Mouse (Mus musculus) left cerebral cortex, postnatal 10 days (tissue): ENCODE results near the gene Cobl. TPM values are rescaled to one million over a fixed set of nuclear protein-coding genes. Genes with fewer than 3 reads are reported as not detected.

ENCODE experiments used
- DNase-seq, 2 experiments: peaks; one replicate each; pipeline ENCODE4 v3.0.0; 2021 to 2022; ENCODE audit warnings: low spot score in 2 of 2, mixed read lengths in 1 of 2; ENCODE audit errors: extremely low spot score in 1 of 2
- intact Hi-C: fragments of 180-260 bp; cut with DNase I; formaldehyde crosslinking; loops from one replicate; pipeline ENCODE4 v1.15.1; 2025
- total RNA-seq, 2 experiments: library from RNA; stranded (reverse); gene quantifications; 2 replicates each; pipeline ENCODE4 v1.2.3; 2021

Cobl gene
- total RNA-seq, 2 experiments from 2014 or later: 46.0 to 50.0 TPM

DNA sequence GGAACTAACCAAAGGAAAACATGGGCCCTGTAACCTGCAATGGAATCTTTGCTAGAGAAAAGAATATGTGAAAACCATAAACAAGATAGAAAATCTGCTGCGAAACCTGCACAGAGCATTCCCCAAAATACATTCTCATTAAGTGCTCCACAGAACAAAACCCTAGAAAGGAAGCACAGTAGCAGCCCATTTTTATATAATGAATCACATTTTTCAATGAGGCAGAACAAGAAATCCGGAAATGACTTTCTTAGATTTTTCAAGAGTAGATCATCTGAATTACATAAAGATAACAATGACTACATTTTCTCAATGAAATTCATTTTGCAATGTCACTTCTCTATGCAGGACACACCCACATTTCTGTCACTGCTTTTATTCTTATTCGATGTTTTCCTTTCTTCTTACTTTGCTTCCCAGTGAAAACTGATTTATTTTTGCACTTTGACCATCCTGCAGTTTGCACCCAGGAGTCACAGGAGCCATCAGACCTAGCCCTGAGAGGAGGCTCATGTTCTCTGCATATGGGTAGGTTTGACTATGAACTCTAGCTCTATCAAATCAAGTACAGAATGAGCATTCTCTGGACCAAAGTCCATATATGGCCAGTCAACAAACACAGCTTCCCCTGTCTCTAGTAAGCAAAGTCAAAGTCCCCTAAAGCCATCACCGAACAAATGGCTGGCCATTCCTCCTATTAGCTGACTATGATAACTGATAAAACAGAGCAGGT, 53.5 kb downstream of the Cobl start:
- no peak for DNase-seq
- intact Hi-C loops: no loop called here

DNA sequence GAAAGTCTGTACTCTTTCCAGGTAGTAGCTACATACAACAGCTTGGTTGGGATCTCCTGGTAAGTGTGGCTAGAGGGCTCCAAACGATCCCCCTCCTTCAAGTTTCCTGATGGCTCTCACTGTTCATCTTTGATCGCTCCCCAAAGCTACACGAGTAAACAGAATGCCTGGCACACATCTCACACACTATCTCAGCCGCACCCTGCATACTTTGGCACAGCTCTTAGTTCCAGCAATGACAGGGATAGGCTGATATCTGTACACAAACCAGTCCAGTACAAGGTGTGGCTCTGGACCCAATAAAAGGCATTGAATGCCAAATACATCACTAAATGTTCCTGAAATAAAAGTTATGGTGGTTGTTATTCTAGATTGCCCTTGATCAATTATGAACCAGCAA, 55.3 kb downstream of the Cobl start:
- intact Hi-C loops: no loop called here
- DNase-seq: no peak

- intact Hi-C loops: no loop called here
Measured at GRCm38 (mm10) chr11:12407834-12408233, 56.9 kb downstream of the Cobl start.

GRCm38 (mm10) chr11:12399903-12400302, 64.9 kb downstream of the Cobl start:
- intact Hi-C loops: loop anchor here (10.0 kb wide), 1 partner anchor 65 kb away; the partner anchor contains the start of gene Cobl
- DNase-seq: no peak

More at GRCm38 (mm10) chr11:12407834-12408233, 56.9 kb downstream of the Cobl start:
- DNase-seq: no peak

GRCm38 (mm10) chr11:12396196-12396595, 68.6 kb downstream of the Cobl start:
- intact Hi-C loops: loop anchor here (10.0 kb wide), 1 partner anchor 69 kb away; the partner anchor contains the start of gene Cobl

DNA sequence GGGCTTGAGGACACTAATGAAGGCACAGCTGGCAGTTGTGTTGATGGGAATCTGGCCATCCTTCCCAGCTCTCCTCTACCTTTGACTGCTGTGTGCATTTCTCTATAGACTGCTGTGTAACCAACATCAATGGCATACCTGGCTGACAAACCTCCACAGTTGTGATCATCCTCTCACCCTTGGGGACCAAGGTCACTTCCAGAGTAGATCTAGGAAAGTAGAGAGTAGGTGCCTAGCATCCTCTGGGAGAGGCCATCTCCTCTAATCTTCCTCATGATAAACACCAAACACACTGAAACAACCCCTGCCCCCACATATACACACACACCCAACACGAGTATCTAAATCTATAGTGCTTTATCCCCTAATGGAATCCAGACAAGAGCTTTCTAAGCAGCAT, 70.1 kb downstream of the Cobl start:
- intact Hi-C loops: loop anchor here (10.0 kb wide), 1 partner anchor 70 kb away; the partner anchor contains the start of gene Cobl
- DNase-seq: no peak

More at GRCm38 (mm10) chr11:12396196-12396595, 68.6 kb downstream of the Cobl start:
- DNase-seq: no peak

GRCm38 (mm10) chr11:12394151-12394550, 70.6 kb downstream of the Cobl start:
- peak; percentile 40 to 64 for DNase-seq
- intact Hi-C loops: loop anchor here (10.0 kb wide), 1 partner anchor 71 kb away; the partner anchor contains the start of gene Cobl

GRCm38 (mm10) chr11:12384826-12385225, 79.9 kb downstream of the Cobl start:
- intact Hi-C loops: no loop called here
- DNase-seq: peak; percentile 59

- intact Hi-C loops: no loop called here
- no peak for DNase-seq
Measured at GRCm38 (mm10) chr11:12382991-12383390, 81.8 kb downstream of the Cobl start.

GRCm38 (mm10) chr11:12381096-12381495, 83.7 kb downstream of the Cobl start:
- intact Hi-C loops: no loop called here
- no peak for DNase-seq

DNA sequence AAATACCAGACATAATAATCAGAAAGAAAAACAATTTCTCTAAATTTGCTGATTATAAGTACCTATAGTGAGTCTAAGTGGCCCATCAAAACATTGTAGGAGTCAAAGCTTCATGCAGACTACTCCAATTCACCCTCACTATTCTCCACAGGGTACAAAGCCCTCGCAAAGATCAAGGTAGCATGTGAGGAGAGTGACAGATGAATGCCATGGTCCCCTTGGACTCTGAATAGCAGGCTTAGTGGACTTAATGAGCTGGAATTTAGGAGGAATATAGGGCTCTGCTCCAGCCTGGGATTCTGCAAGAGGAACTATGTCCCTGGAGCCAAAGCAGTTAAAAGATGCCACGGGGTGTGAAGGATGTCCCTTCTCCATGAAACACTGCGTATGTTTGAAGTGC, 88.1 kb downstream of the Cobl start:
- intact Hi-C loops: no loop called here
- DNase-seq: no peak

- peak; percentile 72 to 84 for DNase-seq
- intact Hi-C loops: loop anchor here (5.0 kb wide), 1 partner anchor 159 kb away; no protein-coding TSS in a partner anchor
Measured at GRCm38 (mm10) chr11:12373106-12374098, 91.4 kb downstream of the Cobl start.

DNA sequence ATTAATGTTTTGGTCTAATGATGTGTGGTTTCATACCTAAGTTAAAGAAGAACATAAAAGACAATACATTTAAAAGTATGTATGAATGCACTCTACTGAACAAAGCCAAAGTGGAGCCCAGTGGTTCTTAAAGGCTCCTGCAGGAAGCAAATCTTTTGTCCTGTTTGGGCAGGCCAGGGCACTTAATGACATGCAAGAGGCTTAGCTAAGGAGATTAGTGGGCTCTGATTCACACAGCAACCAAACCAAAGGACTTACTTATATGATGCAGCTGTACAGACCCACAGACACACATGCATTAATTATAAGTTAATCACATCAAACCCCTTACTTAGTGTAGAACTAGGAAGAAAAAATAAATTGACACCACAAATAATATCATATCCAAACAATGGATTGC, 93.8 kb downstream of the Cobl start:
- intact Hi-C loops: loop anchor here (5.0 kb wide), 1 partner anchor 161 kb away; no protein-coding TSS in a partner anchor

GRCm38 (mm10) chr11:12367426-12368178, 97.2 kb downstream of the Cobl start:
- intact Hi-C loops: no loop called here
- DNase-seq: no peak

More for the DNA sequence above, 93.8 kb downstream of the Cobl start:
- no peak for DNase-seq

DNA sequence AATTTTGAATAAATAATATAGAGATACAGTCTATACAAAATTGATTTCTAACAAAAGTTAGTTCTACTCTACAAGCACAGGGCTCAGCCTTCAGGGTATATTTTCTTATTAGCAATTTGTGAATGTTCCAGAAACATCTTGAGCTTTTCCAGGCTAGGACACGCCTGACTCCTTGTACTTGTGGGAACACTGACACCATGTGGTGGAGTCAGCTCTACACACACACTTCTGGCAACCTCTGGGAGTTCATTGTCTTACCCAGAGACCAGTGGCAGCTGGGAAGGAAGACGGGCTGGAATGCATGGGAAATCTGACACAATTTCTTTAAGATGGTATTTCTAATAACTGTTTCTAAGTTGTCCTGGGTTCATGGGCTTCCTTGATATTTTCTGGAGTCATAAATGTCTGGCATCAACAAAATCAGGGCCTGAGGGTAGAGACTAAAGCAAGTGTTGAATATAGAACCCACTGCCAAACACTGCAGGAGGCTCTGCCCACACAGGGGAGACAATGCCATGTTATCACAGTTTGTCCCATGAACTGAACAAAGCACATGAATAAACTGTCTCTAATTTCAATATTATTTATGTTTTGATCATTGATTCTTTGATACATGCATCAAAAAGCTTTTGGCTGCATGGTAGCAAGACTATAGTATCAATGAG, 105.3 kb downstream of the Cobl start:
- peak; percentile 54 to 68 for DNase-seq
- intact Hi-C loops: loop anchor here (2.0 to 10.0 kb wide), 4 partner anchors 45 to 545 kb away; no protein-coding TSS in a partner anchor

DNA sequence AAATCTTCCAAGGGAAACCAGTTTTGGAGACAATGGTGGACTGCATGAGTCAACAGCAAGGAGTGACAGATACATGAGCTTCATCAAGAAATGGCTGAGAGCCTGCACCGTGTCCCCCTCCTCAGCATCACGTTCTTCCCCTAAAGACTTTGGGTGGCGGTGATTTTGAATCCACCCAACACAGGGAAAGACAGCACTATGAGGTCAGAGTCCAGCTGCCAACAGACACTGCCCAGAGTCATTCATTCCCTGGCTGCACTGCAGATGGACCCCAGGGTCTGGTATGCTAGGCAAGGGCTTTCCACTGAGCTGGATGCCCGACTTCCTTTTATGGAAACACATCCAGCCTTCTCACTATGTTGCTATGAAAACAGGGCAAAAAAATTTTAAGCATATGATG, 106.2 kb downstream of the Cobl start:
- intact Hi-C loops: loop anchor here (2.0 to 10.0 kb wide), 4 partner anchors 44 to 544 kb away; no protein-coding TSS in a partner anchor
- DNase-seq: no peak

GRCm38 (mm10) chr11:12355681-12356080, 109.1 kb downstream of the Cobl start:
- DNase-seq: no peak
- intact Hi-C loops: loop anchor here (10.0 kb wide), 2 partner anchors 331 to 371 kb away; no protein-coding TSS in a partner anchor
